Mouse (Mus musculus): ENCODE data around the gene Pacsin2.

Pacsin2 gene

DNA sequence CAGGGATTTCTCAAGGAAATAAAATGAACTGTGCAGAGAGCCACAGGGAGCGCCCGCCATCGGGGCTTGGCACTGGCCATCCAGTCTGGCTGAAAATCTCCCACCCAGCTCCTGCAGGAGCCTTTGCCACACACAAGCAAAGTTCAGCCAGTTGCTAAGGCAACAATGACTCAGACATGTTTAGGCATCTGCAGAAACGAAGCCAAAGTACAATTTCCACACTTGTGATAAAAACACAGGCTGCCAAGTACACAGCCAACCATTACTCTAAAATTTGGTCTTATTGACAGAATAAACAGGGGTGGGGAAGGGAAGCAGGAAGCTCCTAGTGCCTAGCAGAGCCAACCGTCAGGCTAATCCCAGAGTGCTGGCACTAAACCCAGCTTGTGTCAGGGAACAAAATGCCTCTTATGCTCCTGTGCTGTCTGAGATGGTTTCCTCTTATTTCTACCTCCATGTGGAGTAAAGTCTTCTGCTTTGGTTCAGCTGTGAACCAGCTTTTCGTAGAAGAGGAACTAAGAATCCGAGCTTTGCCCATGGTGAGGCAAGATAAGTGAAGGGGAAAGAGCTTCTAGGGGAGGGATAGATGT lies 12.7 kb downstream of the Pacsin2 start:
- DNase-seq (ENCODE audit: low spot score in 2 of 2) = peak in 1 of 2 experiments; percentile 69

DNA sequence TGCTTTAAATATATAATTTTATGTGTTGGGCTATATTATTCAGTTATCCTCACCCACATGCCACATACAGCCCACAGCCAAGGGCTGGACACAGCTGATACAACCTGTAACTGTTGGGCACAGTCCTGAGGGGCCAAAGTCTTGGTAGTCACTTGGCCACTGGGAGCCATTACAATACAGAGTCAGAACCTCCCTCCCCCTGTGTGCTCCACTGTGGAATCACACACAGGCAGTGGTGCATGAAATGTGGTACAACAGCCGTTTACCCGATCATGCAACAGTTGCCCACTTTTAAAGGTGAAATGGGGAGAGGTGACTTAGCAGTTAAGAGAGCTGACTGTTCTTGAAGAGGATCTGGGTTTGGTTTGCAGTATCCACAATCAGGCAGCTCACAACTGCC lies 14.4 kb downstream of the Pacsin2 start:
- DNase-seq (ENCODE audit: low spot score in 2 of 2) = no peak

- DNase-seq (ENCODE audit: low spot score in 2 of 2) = no peak
These were observed 15.8 kb downstream of the Pacsin2 start for GRCm38 (mm10) chr15:83448646-83449045.

- no peak for DNase-seq (ENCODE audit: low spot score in 2 of 2)
These were observed 16.4 kb downstream of the Pacsin2 start for GRCm38 (mm10) chr15:83447791-83448544.

GRCm38 (mm10) chr15:83445908-83446307 lies 18.5 kb downstream of the Pacsin2 start:
- no peak for DNase-seq (ENCODE audit: low spot score in 2 of 2)

GRCm38 (mm10) chr15:83445383-83445782 lies 19.0 kb downstream of the Pacsin2 start:
- DNase-seq (ENCODE audit: low spot score in 2 of 2) = no peak

DNA sequence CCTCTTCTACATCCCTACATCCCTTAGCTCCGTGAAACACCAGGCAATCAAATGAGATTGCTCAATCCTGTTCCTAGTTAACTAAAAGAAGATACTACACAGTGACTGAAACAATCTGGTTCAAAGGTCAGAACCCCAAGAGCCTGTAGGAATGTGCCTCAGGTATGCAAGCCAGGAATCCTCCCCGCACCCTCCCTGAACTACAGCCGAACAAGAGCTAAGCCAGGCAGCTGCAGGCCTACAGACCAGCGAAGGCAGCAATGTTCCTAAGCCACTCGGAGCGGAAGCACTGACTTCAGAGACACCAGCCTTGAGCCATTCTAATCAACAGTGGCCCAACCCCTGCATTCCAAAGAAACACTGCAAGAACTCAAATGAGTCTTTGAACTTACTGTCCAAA lies 20.0 kb downstream of the Pacsin2 start:
- no peak for DNase-seq (ENCODE audit: low spot score in 2 of 2)

GRCm38 (mm10) chr15:83442495-83443037 lies 21.8 kb downstream of the Pacsin2 start:
- DNase-seq (ENCODE audit: low spot score in 2 of 2) = no peak

- no peak for DNase-seq (ENCODE audit: low spot score in 2 of 2)
These were observed 23.7 kb downstream of the Pacsin2 start for GRCm38 (mm10) chr15:83440726-83441125.

DNA sequence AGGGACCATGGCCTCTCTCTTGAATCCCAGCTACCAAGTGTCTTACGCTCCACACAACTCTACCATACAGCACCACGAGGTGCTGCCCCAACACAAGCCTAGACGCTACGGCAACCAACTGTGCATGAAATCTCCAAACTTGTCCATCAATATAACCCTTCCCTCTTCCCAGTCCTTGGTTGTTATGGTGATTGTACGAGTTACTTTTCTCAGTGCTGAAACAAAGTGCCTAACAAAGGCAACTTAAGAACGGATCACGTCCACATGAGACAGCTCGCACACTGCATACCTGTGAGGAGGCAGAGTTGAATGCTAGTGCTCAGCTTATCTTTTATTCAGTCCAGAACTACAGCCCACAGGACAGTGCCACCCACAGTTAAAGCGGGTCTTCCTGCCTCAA lies 27.9 kb downstream of the Pacsin2 start:
- DNase-seq (ENCODE audit: low spot score in 2 of 2) = no peak

- DNase-seq (ENCODE audit: low spot score in 2 of 2) = no peak
These were observed 28.9 kb downstream of the Pacsin2 start for GRCm38 (mm10) chr15:83435324-83436090.

DNA sequence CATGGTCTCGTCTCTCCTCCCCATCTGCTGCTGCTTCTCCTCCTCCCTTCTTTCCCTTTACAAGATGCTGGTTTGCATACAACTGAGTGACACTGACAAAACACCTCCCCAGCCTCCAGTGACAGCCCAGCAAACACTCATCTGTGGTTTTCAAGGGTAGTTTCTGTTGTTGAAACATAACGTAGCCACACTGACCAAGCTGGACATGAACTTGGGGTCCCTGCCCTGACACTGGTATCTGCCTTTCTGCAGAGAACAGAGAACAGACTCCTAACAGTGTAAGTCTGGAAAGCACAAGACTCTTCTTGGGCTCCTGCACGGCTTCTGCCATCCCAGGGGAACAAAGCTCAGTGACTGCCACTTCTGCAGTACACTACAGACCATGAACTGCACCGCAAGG lies 29.7 kb downstream of the Pacsin2 start:
- no peak for DNase-seq (ENCODE audit: low spot score in 2 of 2)

DNA sequence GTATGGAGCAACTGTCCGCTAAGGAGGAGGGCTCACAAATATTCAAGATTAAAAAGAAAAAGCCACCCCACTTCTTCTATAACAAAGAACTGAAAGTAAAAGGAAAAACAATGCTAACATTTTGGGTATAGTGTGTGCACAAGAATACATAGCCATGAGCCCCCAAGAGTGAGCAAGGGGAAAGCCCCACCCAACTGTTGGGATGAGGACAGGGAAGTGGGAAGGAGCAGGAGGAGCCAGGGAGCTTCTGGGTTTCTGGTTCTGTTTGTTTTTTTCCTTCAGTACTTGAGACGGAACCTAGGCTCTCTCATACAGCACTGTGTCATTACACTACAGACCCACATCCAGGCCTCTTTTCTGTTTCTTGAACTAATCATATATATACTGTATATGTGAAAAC lies 31.1 kb downstream of the Pacsin2 start:
- DNase-seq (ENCODE audit: low spot score in 2 of 2) = no peak

DNA sequence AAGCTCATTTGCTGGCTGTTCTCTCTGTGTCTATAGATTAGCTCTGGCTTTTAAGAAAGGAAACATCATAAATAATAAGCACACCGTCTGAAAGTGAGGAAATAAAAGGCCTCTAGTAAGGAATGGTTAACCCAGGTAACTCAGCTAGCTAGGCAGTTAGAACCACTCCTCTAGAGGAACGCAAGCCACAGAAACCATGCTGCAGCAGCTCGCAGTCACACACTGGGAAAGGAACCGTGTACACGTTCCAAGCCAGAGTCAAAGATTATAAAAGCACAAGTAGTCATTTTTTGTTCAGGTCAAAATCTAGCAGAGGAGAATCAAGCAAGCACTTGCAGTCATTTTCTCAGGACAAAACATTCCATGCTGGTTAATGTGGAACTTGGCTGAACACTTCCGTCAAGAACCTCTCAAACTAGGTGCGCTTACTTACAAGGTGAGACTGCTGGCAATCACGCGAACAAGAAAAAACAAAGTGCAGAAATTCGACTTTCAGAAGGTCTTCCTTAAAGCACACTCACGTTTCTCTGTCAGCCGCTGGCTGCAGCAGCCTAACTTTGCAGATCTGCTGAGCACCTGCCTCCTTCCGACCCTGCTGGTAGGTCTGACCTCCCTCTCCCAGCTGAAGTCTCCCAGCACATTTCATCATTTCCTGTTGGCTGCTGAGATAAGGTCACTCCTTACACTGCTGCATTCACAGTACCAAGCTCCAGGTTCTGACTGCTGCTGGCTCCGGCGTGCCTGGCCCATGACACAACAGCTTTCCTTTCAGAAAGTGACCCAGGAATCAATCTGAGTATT lies 32.0 kb downstream of the Pacsin2 start:
- DNase-seq (ENCODE audit: low spot score in 2 of 2) = peak; percentile 52 to 56

- DNase-seq (ENCODE audit: low spot score in 2 of 2) = no peak
These were observed 33.2 kb downstream of the Pacsin2 start for GRCm38 (mm10) chr15:83430986-83431763.

- no peak for DNase-seq (ENCODE audit: low spot score in 2 of 2)
These were observed 34.0 kb downstream of the Pacsin2 start for GRCm38 (mm10) chr15:83430419-83430818.

GRCm38 (mm10) chr15:83428586-83428985 lies 35.8 kb downstream of the Pacsin2 start:
- no peak for DNase-seq (ENCODE audit: low spot score in 2 of 2)

DNA sequence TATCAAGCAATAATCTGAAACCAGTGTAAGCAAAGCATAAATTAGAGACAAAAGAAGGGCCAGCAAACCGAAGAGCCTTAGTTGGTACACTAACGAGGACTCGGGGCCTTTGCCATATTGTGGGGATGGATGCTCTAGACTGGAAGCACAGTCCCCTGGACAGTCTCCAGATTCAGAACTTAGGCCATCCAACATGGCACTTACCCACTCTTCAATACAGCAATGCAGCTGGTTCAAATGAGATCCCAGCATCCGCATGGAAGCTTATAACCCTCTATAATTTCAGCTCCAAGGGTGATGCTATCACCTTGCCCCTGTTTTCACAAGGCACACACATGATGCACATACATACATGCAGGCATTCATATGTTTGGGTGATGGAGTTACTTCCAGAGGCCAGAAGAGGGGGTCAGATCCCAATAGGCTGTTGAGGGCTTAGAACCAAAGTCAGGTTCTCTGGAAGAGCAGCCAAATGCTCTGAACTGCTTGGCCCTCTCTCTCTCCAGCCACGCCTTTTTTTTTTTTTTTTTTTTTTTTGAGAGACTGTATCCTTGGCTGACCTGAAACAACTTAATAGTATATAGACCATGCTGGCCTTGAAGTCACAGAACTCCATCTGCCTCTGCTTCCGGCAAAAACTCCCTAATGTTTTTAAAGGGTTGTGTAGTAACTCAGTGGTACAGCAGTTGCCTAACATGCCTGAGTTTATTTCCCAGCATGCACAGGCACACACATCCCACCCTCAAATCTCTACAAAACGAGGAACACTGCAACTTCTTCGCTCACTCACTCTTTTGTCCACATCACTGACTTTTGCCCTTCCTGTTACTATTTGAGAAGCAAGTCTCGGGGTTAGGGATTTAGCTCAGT lies 36.9 kb downstream of the Pacsin2 start:
- no peak for DNase-seq (ENCODE audit: low spot score in 2 of 2)

DNA sequence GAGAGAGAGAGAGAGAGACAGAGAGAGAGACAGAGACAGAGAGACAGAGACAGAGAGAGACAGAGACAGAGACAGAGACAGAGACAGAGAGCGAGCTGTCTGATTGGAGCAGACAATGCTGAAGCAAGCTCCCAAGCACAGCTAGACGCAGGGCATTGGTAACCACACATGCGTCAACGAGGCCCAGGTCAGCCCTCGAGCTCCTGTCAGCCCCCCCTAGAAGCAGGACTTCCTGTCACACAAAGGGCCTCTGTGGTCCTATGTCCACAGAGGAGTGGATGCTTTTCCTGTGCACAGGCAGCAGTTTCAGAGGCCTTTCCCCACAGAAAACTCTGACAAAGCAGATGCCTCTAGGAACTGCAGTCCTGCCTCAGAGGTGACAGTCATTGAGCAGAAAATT lies 38.6 kb downstream of the Pacsin2 start:
- DNase-seq (ENCODE audit: low spot score in 2 of 2) = no peak

GRCm38 (mm10) chr15:83425277-83425676 lies 39.1 kb downstream of the Pacsin2 start:
- DNase-seq (ENCODE audit: low spot score in 2 of 2) = no peak

Measured in urinary bladder, postnatal 36 days (tissue).